Mouse (Mus musculus) heart, embryonic 12.5 days (tissue): Measurements from ENCODE around the gene Gm43517. TPM values are rescaled to one million over a fixed set of nuclear protein-coding genes. Genes with fewer than 3 reads are reported as not detected.

Source experiments
- ATAC-seq: fragments of 200-750 bp; cut with Nextera tagmentation; 2 replicates; pipeline ENCODE4 v1.8.0; 2017; ENCODE audit warnings: moderate TSS enrichment, moderate library complexity; ENCODE audit not compliant: insufficient number of reproducible peaks, low FRiP score
- H3K27ac ChIP-seq: fragments of 300-500 bp; sonication (generic); 2 replicates; pipeline ENCODE4 v1.5.1; 2016; ENCODE audit warnings: mild to moderate bottlenecking, moderate library complexity; ENCODE audit not compliant: poor library complexity, severe bottlenecking
- H3K27me3 ChIP-seq: fragments of 300-500 bp; sonication (generic); replicated peaks from 2 replicates; pipeline ENCODE4 v1.6.1; 2016; ENCODE audit warnings: mild to moderate bottlenecking, moderate library complexity
- H3K36me3 ChIP-seq: fragments of 300-500 bp; sonication (generic); 2 replicates; pipeline ENCODE4 v1.6.1; 2016; ENCODE audit warnings: mild to moderate bottlenecking, moderate library complexity
- H3K4me1 ChIP-seq: fragments of 300-500 bp; sonication (generic); replicated peaks from 2 replicates; pipeline ENCODE4 v1.6.1; 2016; ENCODE audit warnings: mild to moderate bottlenecking
- H3K4me2 ChIP-seq: fragments of 300-500 bp; sonication (generic); 2 replicates; pipeline ENCODE4 v1.6.1; 2016; ENCODE audit warnings: mild to moderate bottlenecking, moderate library complexity
- H3K4me3 ChIP-seq: fragments of 300-500 bp; sonication (generic); 2 replicates; pipeline ENCODE4 v1.5.1; 2016; ENCODE audit warnings: mild to moderate bottlenecking
- H3K9ac ChIP-seq: fragments of 300-500 bp; sonication (generic); 2 replicates; pipeline ENCODE4 v1.6.1; 2016; ENCODE audit warnings: mild to moderate bottlenecking, moderate library complexity
- H3K9me3 ChIP-seq: fragments of 300-500 bp; sonication (generic); replicated peaks from 2 replicates; pipeline ENCODE4 v1.6.1; 2016; ENCODE audit warnings: mild to moderate bottlenecking, moderate library complexity
- WGBS: fragments of 180-500 bp; shearing (Covaris S2); methylation state at CpG from one replicate; pipeline ENCODE4 v1.1.7; 2016; 5-methylcytosine and 5-hydroxymethylcytosine counted together
- polyA plus RNA-seq: library from polyadenylated mRNA; unstranded; fragments of >200 nt; fragmentation: Nextera tagmentation; extraction: Ambion mirVana; gene quantifications from 2 replicates; pipeline ENCODE4 v1.2.1, GENCODE M21; 2016

The Gm43517 gene
- polyA plus RNA-seq, 1 experiment from 2014 or later, result not detected

GRCm38 (mm10) chr12:49378920-49379319 lies 6.1 kb upstream of the Gm43517 start:
- no peaks in the 10 kb centered on the region for H3K36me3 ChIP-seq
- ATAC-seq, result no peak
- peaks cover 14% of the 10 kb centered on the region for H3K4me1 ChIP-seq
- H3K9ac ChIP-seq, result no peak overlapping the region
- no peaks in the 10 kb centered on the region for H3K9me3 ChIP-seq
- no peak overlapping the region for H3K27ac ChIP-seq
- H3K27me3 ChIP-seq, result peaks cover 85% of the 10 kb centered on the region
- H3K4me2 ChIP-seq, result no peak overlapping the region
- no peak overlapping the region for H3K4me3 ChIP-seq
- whole genome bisulfite sequencing, result 0% methylated on average over 1 of the region's 1 CpGs

- no peak overlapping the region for H3K9ac ChIP-seq
- ATAC-seq, result no peak
- no peaks in the 10 kb centered on the region for H3K36me3 ChIP-seq
- no peak overlapping the region for H3K4me3 ChIP-seq
- 7% methylated on average over 11 of the region's 11 CpGs for WGBS
- no peak overlapping the region for H3K4me2 ChIP-seq
- H3K27me3 ChIP-seq, result peaks cover 87% of the 10 kb centered on the region
- no peaks in the 10 kb centered on the region for H3K9me3 ChIP-seq
- peaks cover 13% of the 10 kb centered on the region for H3K4me1 ChIP-seq
- H3K27ac ChIP-seq, result no peak overlapping the region
Measured at GRCm38 (mm10) chr12:49379446-49379845, 5.5 kb upstream of the Gm43517 start.

GRCm38 (mm10) chr12:49380442-49380841 lies 4.5 kb upstream of the Gm43517 start:
- Histone ChIP-seq H3K36me3 (no peaks in the 10 kb centered on the region), H3K27me3 (peaks cover 92% of the 10 kb centered on the region), H3K4me1 (peaks cover 13% of the 10 kb centered on the region), H3K9me3 (peaks cover 5% of the 10 kb centered on the region; the same call in 1 of the 2 replicates), H3K9ac (no peak overlapping the region), H3K4me2 (no peak overlapping the region), H3K4me3 (no peak overlapping the region), H3K27ac (no peak overlapping the region)
- WGBS, result under 1% methylated on average over 4 of the region's 4 CpGs
- ATAC-seq, result no peak

GRCm38 (mm10) chr12:49381031-49381525 lies 3.9 kb upstream of the Gm43517 start:
- Histone ChIP-seq H3K4me3 (no peak overlapping the region), H3K4me2 (no peak overlapping the region), H3K4me1 (peaks cover 13% of the 10 kb centered on the region), H3K27me3 (peaks cover 92% of the 10 kb centered on the region), H3K36me3 (no peaks in the 10 kb centered on the region), H3K9ac (no peak overlapping the region), H3K27ac (no peak overlapping the region), H3K9me3 (peaks cover 7% of the 10 kb centered on the region; the same call in 1 of the 2 replicates)
- 5% methylated on average over 4 of the region's 4 CpGs for WGBS
- ATAC-seq, result no peak

- Histone ChIP-seq H3K27ac (no peak overlapping the region), H3K9ac (no peak overlapping the region), H3K27me3 (peaks cover 85% of the 10 kb centered on the region), H3K9me3 (peaks cover 7% of the 10 kb centered on the region; the same call in 1 of the 2 replicates), H3K36me3 (no peaks in the 10 kb centered on the region), H3K4me2 (no peak overlapping the region), H3K4me1 (peaks cover 13% of the 10 kb centered on the region), H3K4me3 (no peak overlapping the region)
- no peak for ATAC-seq
- 2% methylated on average over 19 of the region's 19 CpGs for WGBS
Measured at GRCm38 (mm10) chr12:49381721-49382365, 3.1 kb upstream of the Gm43517 start.

GRCm38 (mm10) chr12:49382565-49383520 lies 2.1 kb upstream of the Gm43517 start, which contains the start of gene Foxg1:
Foxg1 (plus strand) TSS chr12:49382660.
- Histone ChIP-seq H3K9me3 (peaks cover 7% of the 10 kb centered on the region; the same call in 1 of the 2 replicates), H3K27me3 (peaks cover 77% of the 10 kb centered on the region), H3K9ac (no peak within 1 kb of the TSS), H3K4me2 (peak within 1 kb of the TSS; percentile 79), H3K27ac (no peak within 1 kb of the TSS), H3K4me1 (peaks cover 13% of the 10 kb centered on the region), H3K36me3 (no peaks in the 10 kb centered on the region), H3K4me3 (peak within 1 kb of the TSS; percentile 53)
- no peak for ATAC-seq
- WGBS, result under 1% methylated on average over 59 of the region's 61 CpGs

GRCm38 (mm10) chr12:49383521-49384133 lies 1.3 kb upstream of the Gm43517 start:
- Histone ChIP-seq H3K4me2 (peak overlapping the region; percentile 79), H3K4me3 (peak overlapping the region; percentile 53)
- WGBS, result under 1% methylated on average over 52 of the region's 67 CpGs

GRCm38 (mm10) chr12:49384295-49384875 lies 589 bp upstream of the Gm43517 start:
- H3K36me3 ChIP-seq, result no peaks in the 10 kb centered on the region
- no peak overlapping the region for H3K9ac ChIP-seq
- peaks cover 7% of the 10 kb centered on the region; the same call in 1 of the 2 replicates for H3K9me3 ChIP-seq
- peak overlapping the region; percentile 53 for H3K4me3 ChIP-seq
- ATAC-seq, result no peak
- peak overlapping the region; percentile 79 for H3K4me2 ChIP-seq
- H3K4me1 ChIP-seq, result peaks cover 13% of the 10 kb centered on the region
- H3K27ac ChIP-seq, result no peak overlapping the region
- WGBS, result 3% methylated on average over 46 of the region's 66 CpGs
- peaks cover 66% of the 10 kb centered on the region for H3K27me3 ChIP-seq

More at GRCm38 (mm10) chr12:49383521-49384133, 1.3 kb upstream of the Gm43517 start:
- H3K36me3 ChIP-seq, result no peaks in the 10 kb centered on the region
- peaks cover 13% of the 10 kb centered on the region for H3K4me1 ChIP-seq
- H3K27ac ChIP-seq, result no peak overlapping the region
- peaks cover 7% of the 10 kb centered on the region; the same call in 1 of the 2 replicates for H3K9me3 ChIP-seq
- peak; percentile 64 for ATAC-seq
- H3K9ac ChIP-seq, result no peak overlapping the region
- peaks cover 74% of the 10 kb centered on the region for H3K27me3 ChIP-seq

GRCm38 (mm10) chr12:49385631-49385990 lies 637 bp downstream of the Gm43517 start:
- peaks cover 13% of the 10 kb centered on the region for H3K4me1 ChIP-seq
- 2% methylated on average over 23 of the region's 23 CpGs for WGBS
- peaks cover 7% of the 10 kb centered on the region; the same call in 1 of the 2 replicates for H3K9me3 ChIP-seq
- no peaks in the 10 kb centered on the region for H3K36me3 ChIP-seq
- no peak for ATAC-seq
- H3K9ac ChIP-seq, result no peak overlapping the region
- H3K4me2 ChIP-seq, result no peak overlapping the region
- peaks cover 63% of the 10 kb centered on the region for H3K27me3 ChIP-seq
- H3K27ac ChIP-seq, result no peak overlapping the region
- 0 out of 2 replicates have a peak overlapping the region, but pooled peaks have one; percentile 13 for H3K4me3 ChIP-seq

- peaks cover 68% of the 10 kb centered on the region for H3K27me3 ChIP-seq
- H3K9ac ChIP-seq, result no peak overlapping the region
- 13% methylated on average over 10 of the region's 10 CpGs for WGBS
- no peak overlapping the region for H3K4me3 ChIP-seq
- no peaks in the 10 kb centered on the region for H3K36me3 ChIP-seq
- no peak for ATAC-seq
- H3K9me3 ChIP-seq, result peaks cover 7% of the 10 kb centered on the region; the same call in 1 of the 2 replicates
- H3K4me1 ChIP-seq, result peaks cover 16% of the 10 kb centered on the region
- no peak overlapping the region for H3K27ac ChIP-seq
- H3K4me2 ChIP-seq, result no peak overlapping the region
Measured at GRCm38 (mm10) chr12:49386081-49386805, 1.3 kb downstream of the Gm43517 start.
